Mouse (Mus musculus) kidney, adult 11 months (tissue): Measurements from ENCODE around the gene Oat.

Experiments
- DNase-seq: peaks from one replicate; pipeline ENCODE4 v3.0.0; 2022

Gene Oat

GRCm38 (mm10) chr7:132589610-132590009 lies 13.4 kb upstream of the Oat start:
- peak; percentile 35 for DNase-seq

DNA sequence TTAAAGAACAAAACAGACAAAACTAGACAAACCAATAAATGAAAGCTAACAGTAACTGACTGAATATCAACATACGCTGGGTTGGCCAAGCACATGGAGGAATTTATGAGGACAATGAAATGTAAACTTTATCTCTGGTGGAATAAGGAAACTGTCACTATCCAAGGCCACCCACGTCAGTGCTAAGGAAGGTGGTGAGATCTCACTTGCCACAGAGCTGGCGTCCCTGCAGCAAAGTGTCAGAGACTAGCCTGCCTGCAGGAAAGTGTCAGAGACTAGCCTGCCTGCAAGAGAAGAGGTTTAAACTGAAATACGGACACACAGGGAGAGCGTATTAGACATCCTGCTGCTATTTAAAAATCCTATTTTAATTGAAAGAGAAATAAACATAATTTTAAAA lies 11.0 kb upstream of the Oat start:
- no peak for DNase-seq

GRCm38 (mm10) chr7:132585695-132586491 lies 9.7 kb upstream of the Oat start:
- DNase-seq, result no peak

DNA sequence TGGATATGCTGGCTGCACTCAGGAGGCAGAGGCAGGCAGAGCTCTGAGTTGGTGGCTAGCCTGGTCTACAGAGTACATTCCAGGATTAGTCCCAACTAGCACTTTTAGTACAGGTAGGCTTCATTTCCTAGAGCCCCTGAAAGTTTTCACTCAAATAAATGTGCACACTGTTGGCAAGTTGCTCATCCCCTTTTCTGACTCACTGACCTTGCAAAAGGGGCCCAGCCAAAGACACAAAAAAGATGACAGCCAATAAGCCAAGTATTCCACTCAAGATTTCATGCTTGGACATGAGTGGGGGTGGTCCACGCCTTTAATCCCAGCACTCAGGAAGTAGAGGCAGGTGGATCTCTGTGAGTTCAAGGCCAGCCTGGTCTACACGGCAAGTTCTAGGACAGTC lies 5.2 kb upstream of the Oat start:
- DNase-seq, result no peak

DNA sequence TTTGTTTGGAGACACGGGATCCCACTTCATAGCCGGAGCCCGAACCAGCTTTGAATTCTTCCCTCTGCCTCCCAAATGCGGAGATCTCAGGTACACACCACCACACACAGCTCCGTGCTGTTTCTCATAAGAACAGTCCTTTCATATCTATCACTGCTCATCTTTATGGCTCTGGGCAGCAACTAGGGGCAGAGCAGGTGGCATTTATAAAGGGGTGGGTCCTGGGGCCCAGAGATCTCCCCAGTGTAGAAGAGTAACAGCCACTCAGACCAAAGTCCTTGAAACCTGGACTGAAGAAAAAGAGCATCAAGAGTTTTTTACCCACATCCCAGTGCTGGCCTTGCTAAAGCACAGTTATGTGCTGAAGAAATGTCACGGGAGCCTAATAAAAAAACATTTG lies 4.3 kb upstream of the Oat start:
- DNase-seq, result no peak

GRCm38 (mm10) chr7:132576891-132577290 lies 693 bp upstream of the Oat start:
- no peak for DNase-seq

DNA sequence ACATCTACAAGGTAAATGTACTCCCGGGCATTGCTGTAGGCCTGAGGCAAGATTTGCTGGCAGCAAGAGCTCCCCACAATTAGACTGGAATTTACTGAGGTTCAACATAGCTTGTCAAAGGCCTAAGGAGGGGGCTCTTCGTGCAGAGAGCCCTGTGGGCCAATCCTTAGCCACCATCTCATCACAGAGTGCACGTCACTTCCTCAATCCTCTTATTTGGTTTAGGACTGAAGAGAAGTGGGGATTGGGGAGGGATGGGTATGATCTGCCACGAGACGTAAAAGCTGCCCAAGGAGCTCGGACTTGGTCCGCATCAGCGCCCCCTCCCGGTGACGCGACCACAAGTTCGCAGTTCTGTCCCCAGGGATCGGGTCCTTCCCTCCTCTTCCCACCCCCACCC lies 575 bp downstream of the Oat start:
- peak; percentile 83 for DNase-seq

- no peak for DNase-seq
Measured at GRCm38 (mm10) chr7:132574646-132575045, 1.6 kb downstream of the Oat start.

- DNase-seq, result no peak
Measured at GRCm38 (mm10) chr7:132573205-132573604, 3.0 kb downstream of the Oat start.

- no peak for DNase-seq
Measured at GRCm38 (mm10) chr7:132572738-132573137, 3.5 kb downstream of the Oat start.

- peak; percentile 86 for DNase-seq
Measured at GRCm38 (mm10) chr7:132571481-132571880, 4.7 kb downstream of the Oat start.

DNA sequence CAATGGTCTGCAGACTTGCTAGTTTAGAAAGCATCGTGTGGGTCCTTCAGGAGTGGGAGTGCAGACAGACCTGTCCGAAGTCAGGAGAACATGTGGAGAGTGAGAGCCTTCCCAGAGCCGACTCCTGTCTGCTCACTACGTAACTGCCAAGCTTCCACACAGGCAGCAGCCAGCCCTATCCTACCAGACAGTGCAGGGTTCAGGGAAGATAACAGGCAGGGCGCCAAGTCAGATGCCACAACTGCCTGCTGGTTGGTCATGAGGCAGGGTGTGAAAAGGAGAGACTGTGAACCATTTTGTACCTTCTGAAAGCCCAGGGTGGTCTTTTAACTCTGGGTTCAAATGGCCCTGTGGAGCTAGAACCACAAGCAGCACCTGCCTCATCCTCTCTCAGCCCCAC lies 6.1 kb downstream of the Oat start:
- DNase-seq, result peak; percentile 89

GRCm38 (mm10) chr7:132568817-132569216 lies 7.4 kb downstream of the Oat start:
- DNase-seq, result no peak

DNA sequence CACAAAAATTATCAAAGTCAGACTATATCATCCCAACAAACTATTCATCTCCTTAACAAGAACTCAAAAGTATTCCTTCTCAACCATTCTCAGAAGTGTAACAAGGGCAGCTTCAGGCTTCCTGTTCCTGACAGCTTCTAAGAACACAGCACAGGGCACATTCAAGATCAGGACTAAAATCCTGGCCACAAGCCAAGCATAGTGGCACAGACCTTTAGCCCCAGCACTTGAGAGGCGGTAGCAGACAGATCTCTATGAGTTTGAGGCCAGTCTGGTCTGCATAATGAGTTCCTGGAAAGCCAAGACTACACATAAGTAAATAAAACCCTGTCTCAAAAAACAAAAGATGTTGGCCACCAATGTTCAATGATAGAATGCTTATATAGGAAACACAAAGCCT lies 10.4 kb downstream of the Oat start:
- DNase-seq, result peak; percentile 72

GRCm38 (mm10) chr7:132559138-132559766 lies 16.9 kb downstream of the Oat start:
- no peak for DNase-seq

GRCm38 (mm10) chr7:132558141-132558736 lies 18.0 kb downstream of the Oat start:
- no peak for DNase-seq

DNA sequence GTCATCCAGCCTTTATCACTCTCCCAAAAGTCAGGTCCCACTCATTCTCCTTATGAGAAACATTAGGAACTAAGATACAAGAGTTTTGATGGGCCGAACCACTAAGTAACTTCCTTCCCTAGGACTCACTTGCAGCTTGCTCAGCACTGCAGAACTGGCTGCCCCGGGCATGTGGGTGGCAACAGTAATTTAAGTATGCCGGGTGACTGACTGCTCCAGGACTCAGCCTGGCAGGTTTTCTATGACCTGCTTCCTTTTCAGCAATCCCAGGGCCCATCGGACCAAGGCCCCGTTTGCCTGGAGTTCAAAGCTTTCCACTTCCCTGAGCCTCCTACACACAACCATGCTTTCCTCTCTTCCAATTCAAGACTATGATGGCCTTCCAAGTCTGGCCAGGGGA lies 19.6 kb downstream of the Oat start:
- no peak for DNase-seq

GRCm38 (mm10) chr7:132555911-132556310 lies 20.3 kb downstream of the Oat start:
- DNase-seq, result no peak

- DNase-seq, result peak; percentile 62
Measured at GRCm38 (mm10) chr7:132554091-132554490, 22.1 kb downstream of the Oat start.

DNA sequence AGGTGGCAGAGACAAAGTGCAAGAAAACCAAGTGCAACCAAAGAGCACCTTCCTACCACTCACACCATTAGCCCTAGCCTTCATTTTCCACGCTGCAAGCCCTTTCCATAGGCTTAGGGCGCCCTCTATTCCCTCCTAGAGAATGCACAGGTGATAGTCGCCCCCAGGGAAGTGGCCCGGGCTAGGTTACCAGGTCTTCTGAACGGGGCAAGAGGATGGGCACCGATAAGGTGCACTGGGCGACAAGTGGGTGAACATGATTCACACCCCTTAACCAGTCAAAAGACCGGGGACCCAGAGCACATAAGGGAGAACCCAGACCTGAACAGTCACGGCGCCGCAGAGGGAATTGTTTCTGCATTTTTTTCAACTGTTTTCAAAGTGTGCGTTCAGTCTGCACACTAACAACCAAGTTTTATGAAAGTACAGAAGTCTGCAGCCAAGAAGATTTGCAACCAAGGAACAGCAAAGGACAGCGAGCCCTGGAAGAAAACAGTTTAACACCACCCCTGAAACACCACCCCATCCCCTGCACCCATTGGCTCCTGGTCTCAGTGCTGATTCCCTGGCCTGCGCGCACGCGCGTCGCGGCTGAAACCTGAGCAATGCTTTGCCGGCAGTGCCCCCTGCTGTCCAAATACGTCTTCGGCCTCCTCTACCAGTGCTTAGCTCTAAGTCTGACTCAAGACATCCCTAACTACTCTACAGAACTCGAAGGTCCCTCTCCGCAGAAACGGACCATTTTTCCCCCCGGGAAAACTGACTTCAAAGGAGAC lies 24.7 kb downstream of the Oat start:
- peak; percentile 94 for DNase-seq

- no peak for DNase-seq
Measured at GRCm38 (mm10) chr7:132547126-132547525, 29.1 kb downstream of the Oat start.

DNA sequence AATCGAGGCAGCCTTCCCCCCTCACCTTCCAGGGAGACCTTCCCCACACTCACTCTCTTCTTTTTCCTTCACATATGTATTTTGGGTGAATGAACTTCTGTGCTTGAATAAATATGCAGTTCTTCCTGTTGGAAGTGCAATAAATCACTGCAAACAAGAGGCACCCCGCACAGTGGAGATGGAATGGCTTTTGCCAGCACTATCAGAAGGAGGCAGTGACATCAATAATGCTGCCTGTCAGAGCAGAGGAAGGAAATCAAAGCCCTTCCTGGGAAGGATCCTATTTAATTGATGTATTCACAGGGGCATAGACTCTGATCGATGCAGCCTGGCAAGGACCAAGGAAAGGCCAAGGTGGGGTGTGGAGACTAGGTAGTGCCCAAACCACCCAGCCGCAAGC lies 33.8 kb downstream of the Oat start:
- DNase-seq, result no peak

GRCm38 (mm10) chr7:132541566-132541965 lies 34.6 kb downstream of the Oat start:
- DNase-seq, result no peak
